2 mouse cellular contexts compared by ENCODE assay signal in the genomic region with DNA sequence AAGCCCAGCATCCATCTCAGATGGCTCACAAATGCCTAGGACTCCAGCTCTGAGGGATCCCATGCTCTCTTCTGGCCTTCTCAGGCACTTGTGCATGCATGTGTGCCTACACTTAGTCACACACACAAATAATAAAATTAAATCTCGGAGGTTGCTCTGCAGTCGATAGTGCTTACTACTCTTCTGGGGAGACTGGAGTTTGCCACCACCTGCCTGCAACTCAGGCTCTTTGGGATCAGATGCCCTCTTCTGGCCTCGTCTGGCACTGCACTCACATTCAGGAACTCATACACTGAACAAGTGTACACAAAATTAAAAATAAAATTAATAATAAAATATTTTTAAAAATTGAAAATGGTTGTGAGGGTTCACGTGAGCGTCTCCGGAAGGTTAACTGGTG.
TF ChIP-seq lines count a peak whose summit lies in the region.

No protein-coding gene starts in this region.

TF ChIP-seq in MEL, 35 proteins besides CTCF, POLR2A, EP300 and RAD21 (continued from another document):
- no peak for TF ChIP-seq MYB (IDR thresholded peaks at IDR 0.05; ENCODE audit: low read depth, low read length)
- no peak for TF ChIP-seq CHD2 (IDR thresholded peaks at IDR 0.05; ENCODE audit: low read length)
- no peak for TF ChIP-seq USF1 (IDR thresholded peaks at IDR 0.05; ENCODE audit: low read depth, low read length)
- TF ChIP-seq ZC3H11A (IDR thresholded peaks at IDR 0.05; ENCODE audit: low read depth, low read length): peak; percentile 13; the same call in 1 of the 2 replicates
- TF ChIP-seq ELF1 (IDR thresholded peaks at IDR 0.05; ENCODE audit: low read depth, low read length): no peak
- TF ChIP-seq KAT2A (conservative IDR thresholded peaks at IDR 0.05; ENCODE audit: low read depth, low read length): no peak
- TF ChIP-seq MXI1 (IDR thresholded peaks at IDR 0.05; ENCODE audit: low read depth, low read length): no peak
- TF ChIP-seq MAZ (IDR thresholded peaks at IDR 0.05; ENCODE audit: low read depth, low read length): no peak

TF ChIP-seq in myocyte, 11 proteins besides CTCF, POLR2A, EP300 and RAD21:
- TF ChIP-seq MYOD1 (IDR thresholded peaks at IDR 0.05; ENCODE audit: control insufficient read depth in 1 of 3, insufficient read length in 2 of 3, low read depth in 2 of 3): peak in 1 of 3 experiments; percentile 15
- TF ChIP-seq CEBPB (IDR thresholded peaks at IDR 0.05; ENCODE audit: insufficient read depth, poor library complexity, severe bottlenecking): no peak
